Mouse (Mus musculus): ENCODE measurements around the gene Kansl1.

- TF ChIP-seq HCFC1 (IDR thresholded peaks at IDR 0.05; ENCODE audit: borderline replicate concordance, insufficient read depth, low read length) (no peak), ZC3H11A (IDR thresholded peaks at IDR 0.05; ENCODE audit: borderline replicate concordance, low read depth, low read length) (no peak), MAFK (IDR thresholded peaks at IDR 0.05; ENCODE audit: insufficient read depth, low read depth, low read length) (no peak), CHD2 (IDR thresholded peaks at IDR 0.05; ENCODE audit: low read depth, low read length) (no peak)
These were observed 146.5 kb downstream of the Kansl1 start for GRCm38 (mm10) chr11:104322142-104322541.
